Mouse (Mus musculus): Measurements from ENCODE around the gene Cyb561d1. TPM values are rescaled to one million over a fixed set of nuclear protein-coding genes. Genes with fewer than 3 reads are reported as not detected.

Gene Cyb561d1
- total and polyA plus RNA-seq, 2 experiments from 2014 or later, result 3.1 to 3.8 TPM

DNA sequence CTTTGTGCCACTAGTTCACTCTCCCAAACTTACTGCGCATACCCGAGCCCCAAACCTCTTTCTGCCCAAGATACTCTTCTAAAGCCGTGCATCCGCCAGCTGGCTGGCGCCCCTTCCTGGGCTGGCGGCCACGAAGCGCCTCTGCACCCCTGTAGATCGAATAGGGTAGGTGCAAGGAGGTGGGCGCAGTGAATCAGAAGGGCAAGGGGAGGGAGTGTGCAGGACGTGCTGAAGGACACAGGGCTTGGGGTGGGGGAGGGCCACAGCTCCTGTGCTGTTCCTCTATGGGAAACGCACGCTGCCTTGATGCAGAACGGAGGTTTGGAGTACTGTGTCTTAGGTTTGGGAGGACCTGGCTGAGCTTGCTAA, 9.7 kb upstream of the Cyb561d1 start, which contains the start of gene Atxn7l2:
TSS of gene Atxn7l2 (minus strand) at position 164 of the 369 bp plus-strand sequence.
- peak; percentile 76 for TF ChIP-seq CTCF (IDR thresholded peaks at IDR 0.05; ENCODE audit: low read depth)

DNA sequence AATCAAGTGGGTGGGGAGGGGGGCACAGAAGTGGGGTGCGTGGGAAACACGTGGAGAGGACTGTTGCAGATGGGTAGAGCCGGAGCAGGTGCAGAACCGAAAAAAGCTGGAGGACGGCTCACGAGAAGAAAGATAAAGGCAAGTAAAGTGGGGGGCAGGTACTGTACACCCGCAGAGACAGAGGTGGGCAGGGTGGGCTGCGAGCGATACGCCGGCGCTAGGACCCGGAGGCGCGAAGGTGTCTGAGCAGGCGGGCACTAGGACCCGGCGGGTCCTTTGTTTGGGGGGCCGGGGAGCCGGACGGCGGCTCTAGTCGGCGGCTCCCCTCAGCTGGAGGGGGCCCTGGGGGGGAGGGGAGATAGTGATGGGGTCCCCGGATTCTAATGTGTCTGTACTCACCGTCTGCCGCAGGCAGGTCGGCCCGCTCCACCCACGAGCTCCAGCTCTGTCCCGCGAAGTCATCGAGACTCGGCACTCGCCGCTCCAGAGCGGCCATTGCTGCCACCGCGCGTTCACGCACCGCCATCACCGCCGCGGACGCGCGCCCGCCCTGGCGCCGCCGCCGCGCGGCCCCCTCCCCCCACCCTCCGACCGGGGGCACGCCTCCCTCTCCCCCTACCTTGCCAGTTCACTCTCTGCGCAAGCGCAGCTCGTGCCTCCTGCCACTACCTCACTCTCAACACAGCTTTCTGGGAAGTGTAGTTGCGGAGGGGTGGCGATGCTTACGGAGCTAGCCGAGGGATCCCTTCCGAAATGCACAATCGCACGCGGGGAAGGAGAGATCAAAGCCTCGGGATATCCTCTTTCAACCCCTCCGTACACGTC, 9.1 kb upstream of the Cyb561d1 start:
- Histone ChIP-seq H3K36me3 (ENCODE audit: insufficient read depth, low read length) (peaks cover 21% of the 10 kb centered on the region), H3K27me3 (ENCODE audit: insufficient read depth, low read length) (no peaks in the 10 kb centered on the region), H3K4me3 (ENCODE audit: low read length) (peak overlapping the region; percentile 59), H3K9ac (replicated peaks; ENCODE audit: low read length) (peak overlapping the region; percentile 78), H3K4me2 (ENCODE audit: low read depth, low read length) (peak overlapping the region; percentile 71), H3K9me3 (ENCODE audit: low read length) (no peaks in the 10 kb centered on the region), H3K27ac (peak overlapping the region; percentile 93), H3K4me1 (ENCODE audit: insufficient read depth, low read length) (peaks cover 10% of the 10 kb centered on the region)
- under 1% methylated on average over 61 of the region's 72 CpGs for WGBS
- ATAC-seq (peak; percentile 96), DNase-seq (ENCODE audit: low spot score) (peak; percentile 99)
- TF ChIP-seq CTCF (IDR thresholded peaks at IDR 0.05; ENCODE audit: low read depth), result no peak

More for the DNA sequence above, 9.7 kb upstream of the Cyb561d1 start, which contains the start of gene Atxn7l2:
- H3K4me2 ChIP-seq (ENCODE audit: low read depth, low read length), result peak within 1 kb of the TSS; percentile 71
- peak within 1 kb of the TSS; percentile 93 for H3K27ac ChIP-seq
- peak within 1 kb of the TSS; percentile 78 for H3K9ac ChIP-seq (replicated peaks; ENCODE audit: low read length)
- peaks cover 10% of the 10 kb centered on the region for H3K4me1 ChIP-seq (ENCODE audit: insufficient read depth, low read length)
- H3K4me3 ChIP-seq (ENCODE audit: low read length), result peak within 1 kb of the TSS; percentile 59
- DNase-seq (ENCODE audit: low spot score) (peak; percentile 84), ATAC-seq (peak; percentile 89)
- 0% methylated on average over 14 of the region's 14 CpGs for WGBS
- H3K9me3 ChIP-seq (ENCODE audit: low read length), result no peaks in the 10 kb centered on the region
- H3K36me3 ChIP-seq (ENCODE audit: insufficient read depth, low read length), result peaks cover 15% of the 10 kb centered on the region
- H3K27me3 ChIP-seq (ENCODE audit: insufficient read depth, low read length), result no peaks in the 10 kb centered on the region

DNA sequence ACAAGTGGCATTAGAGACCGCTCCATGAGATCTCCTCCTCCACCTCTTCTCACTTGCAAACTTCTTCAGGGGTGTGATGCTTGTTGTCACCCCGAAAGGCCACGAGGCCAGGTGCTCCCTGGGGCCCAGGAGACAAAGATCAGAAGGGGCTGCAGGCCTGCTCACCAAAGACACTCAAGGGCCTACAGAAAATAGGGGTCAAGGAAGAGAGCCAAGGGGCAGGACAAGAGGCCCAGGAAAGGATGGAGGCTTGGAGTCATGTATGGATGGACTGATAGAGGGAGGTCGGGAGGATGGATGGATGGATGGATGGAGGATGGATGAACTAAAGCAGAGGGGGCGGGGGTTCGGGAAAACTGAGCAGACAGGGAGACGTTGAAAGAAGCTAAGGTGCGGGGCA, 8.5 kb upstream of the Cyb561d1 start:
- ATAC-seq (0 out of 2 replicates have a peak, but pooled peaks have one; percentile 0), DNase-seq (ENCODE audit: low spot score) (no peak)
- no peak for TF ChIP-seq CTCF (IDR thresholded peaks at IDR 0.05; ENCODE audit: low read depth)
- H3K9ac ChIP-seq (replicated peaks; ENCODE audit: low read length), result peak overlapping the region; percentile 78
- peak overlapping the region; percentile 93 for H3K27ac ChIP-seq
- H3K4me3 ChIP-seq (ENCODE audit: low read length), result peak overlapping the region; percentile 59
- H3K4me1 ChIP-seq (ENCODE audit: insufficient read depth, low read length), result peaks cover 10% of the 10 kb centered on the region
- no peaks in the 10 kb centered on the region for H3K9me3 ChIP-seq (ENCODE audit: low read length)
- WGBS, result 7% methylated on average over 8 of the region's 8 CpGs
- H3K4me2 ChIP-seq (ENCODE audit: low read depth, low read length), result peak overlapping the region; percentile 61
- peaks cover 27% of the 10 kb centered on the region for H3K36me3 ChIP-seq (ENCODE audit: insufficient read depth, low read length)
- no peaks in the 10 kb centered on the region for H3K27me3 ChIP-seq (ENCODE audit: insufficient read depth, low read length)

DNA sequence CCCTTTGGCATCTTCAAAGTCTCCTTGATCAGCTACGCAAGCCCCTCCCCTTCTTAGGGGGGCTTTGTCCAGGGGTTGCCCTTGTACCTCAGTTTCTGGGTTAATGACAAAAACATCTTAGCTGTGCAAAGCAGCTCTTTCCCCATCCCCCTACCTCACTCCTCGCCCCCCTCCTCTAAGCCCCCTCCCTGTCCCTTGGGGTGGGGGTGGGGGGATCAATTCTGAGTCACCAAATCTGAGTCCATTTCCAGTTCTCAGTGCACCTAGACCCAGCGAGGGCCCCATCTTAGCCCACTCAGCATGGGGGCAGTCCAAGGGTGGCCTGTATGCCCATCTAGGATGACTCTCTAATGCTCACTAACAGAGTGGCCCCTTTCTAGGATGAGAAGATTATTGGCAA, 8.0 kb upstream of the Cyb561d1 start:
- Histone ChIP-seq H3K4me1 (ENCODE audit: insufficient read depth, low read length) (peaks cover 10% of the 10 kb centered on the region), H3K36me3 (ENCODE audit: insufficient read depth, low read length) (peaks cover 31% of the 10 kb centered on the region), H3K27ac (no peak overlapping the region), H3K27me3 (ENCODE audit: insufficient read depth, low read length) (no peaks in the 10 kb centered on the region), H3K4me2 (ENCODE audit: low read depth, low read length) (peak overlapping the region; percentile 61), H3K4me3 (ENCODE audit: low read length) (peak overlapping the region; percentile 59), H3K9ac (replicated peaks; ENCODE audit: low read length) (peak overlapping the region; percentile 78), H3K9me3 (ENCODE audit: low read length) (no peaks in the 10 kb centered on the region)
- 64% methylated on average over 3 of the region's 3 CpGs for WGBS
- DNase-seq (ENCODE audit: low spot score), result no peak
- no peak for TF ChIP-seq CTCF (IDR thresholded peaks at IDR 0.05; ENCODE audit: low read depth)
- no peak for ATAC-seq

DNA sequence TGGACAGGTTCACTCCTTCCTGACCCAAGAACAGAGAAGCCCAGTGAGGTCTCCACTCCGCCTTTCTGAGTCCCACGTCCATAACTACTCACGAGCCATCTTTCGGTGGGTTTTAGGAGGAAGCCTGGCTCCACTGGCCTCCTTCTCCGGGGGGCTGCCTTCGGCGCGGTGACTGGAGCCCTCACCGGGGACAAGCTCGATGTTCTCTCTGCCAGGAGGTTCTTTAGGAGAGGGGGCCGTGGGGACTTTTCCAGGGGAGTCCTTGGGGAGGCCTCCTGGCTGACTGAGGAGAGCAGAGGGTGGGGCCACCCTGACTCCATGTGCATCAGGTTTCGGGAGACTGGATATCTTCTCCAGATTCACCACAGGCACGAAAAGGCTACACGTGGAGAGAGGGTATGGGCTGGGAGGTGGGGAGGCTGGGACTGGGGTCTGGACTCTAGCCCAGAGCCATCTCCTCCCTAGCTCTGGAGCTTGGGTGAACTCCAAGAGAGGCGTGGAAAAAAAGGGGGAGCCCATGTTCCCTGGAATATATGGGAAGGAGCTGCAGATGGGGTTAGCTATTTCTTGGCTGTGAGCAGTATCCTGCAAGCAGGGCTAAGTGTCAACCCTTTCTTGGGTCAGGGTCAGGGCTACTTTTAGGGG, 5.8 kb upstream of the Cyb561d1 start:
- H3K27ac ChIP-seq, result no peak overlapping the region
- no peak for TF ChIP-seq CTCF (IDR thresholded peaks at IDR 0.05; ENCODE audit: low read depth)
- 70% methylated on average over 15 of the region's 15 CpGs for WGBS
- DNase-seq (ENCODE audit: low spot score) (peak; percentile 61), ATAC-seq (no peak)
- peaks cover 39% of the 10 kb centered on the region for H3K36me3 ChIP-seq (ENCODE audit: insufficient read depth, low read length)
- no peaks in the 10 kb centered on the region for H3K27me3 ChIP-seq (ENCODE audit: insufficient read depth, low read length)
- no peak overlapping the region for H3K4me3 ChIP-seq (ENCODE audit: low read length)
- peaks cover 1% of the 10 kb centered on the region; the same call in 1 of the 2 replicates for H3K4me1 ChIP-seq (ENCODE audit: insufficient read depth, low read length)
- no peaks in the 10 kb centered on the region for H3K9me3 ChIP-seq (ENCODE audit: low read length)
- H3K9ac ChIP-seq (replicated peaks; ENCODE audit: low read length), result no peak overlapping the region
- no peak overlapping the region for H3K4me2 ChIP-seq (ENCODE audit: low read depth, low read length)

DNA sequence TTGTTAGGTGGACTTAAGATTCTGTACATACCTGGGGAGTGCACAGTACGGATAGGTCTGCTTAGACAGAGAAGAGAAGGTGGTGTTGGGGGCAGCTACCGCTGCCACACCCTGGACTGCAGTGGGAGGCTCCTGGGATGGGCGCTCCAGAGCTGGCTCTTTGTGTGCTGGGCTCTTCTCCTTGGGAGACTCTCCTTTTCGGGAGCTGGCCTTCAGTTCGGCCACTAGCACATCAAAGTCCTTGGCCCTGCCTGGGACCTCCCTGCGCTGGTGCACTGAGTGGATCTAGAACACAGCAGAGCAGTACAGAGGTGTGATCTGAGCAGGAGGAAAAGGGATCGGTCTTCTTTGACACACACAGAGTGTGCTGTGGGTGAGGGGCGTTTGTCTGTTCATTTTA, 4.6 kb upstream of the Cyb561d1 start:
- no peak for DNase-seq (ENCODE audit: low spot score)
- H3K4me3 ChIP-seq (ENCODE audit: low read length), result no peak overlapping the region
- no peaks in the 10 kb centered on the region for H3K9me3 ChIP-seq (ENCODE audit: low read length)
- no peak overlapping the region for H3K9ac ChIP-seq (replicated peaks; ENCODE audit: low read length)
- no peak overlapping the region for H3K27ac ChIP-seq
- 91% methylated on average over 8 of the region's 8 CpGs for WGBS
- H3K27me3 ChIP-seq (ENCODE audit: insufficient read depth, low read length), result no peaks in the 10 kb centered on the region
- no peak overlapping the region for H3K4me2 ChIP-seq (ENCODE audit: low read depth, low read length)
- peaks cover 39% of the 10 kb centered on the region for H3K36me3 ChIP-seq (ENCODE audit: insufficient read depth, low read length)
- H3K4me1 ChIP-seq (ENCODE audit: insufficient read depth, low read length), result peaks cover 6% of the 10 kb centered on the region; the same call in 1 of the 2 replicates
- ATAC-seq, result no peak
- no peak for TF ChIP-seq CTCF (IDR thresholded peaks at IDR 0.05; ENCODE audit: low read depth)
